Mouse (Mus musculus) forebrain, embryonic 13.5 days (tissue): ENCODE measurements around the gene Nova2. TPM values are rescaled to one million over a fixed set of nuclear protein-coding genes. Genes with fewer than 3 reads are reported as not detected.
A peak's percentile ranks its signal among the peaks of the same experiment; 100 is the strongest.

Experiments
- ATAC-seq: fragments of 200-750 bp; cut with Nextera tagmentation; 2 replicates; pipeline ENCODE4 v1.8.0; 2017
- H3K27ac ChIP-seq: fragments of 300-500 bp; sonication (generic); 2 replicates; pipeline ENCODE4 v1.5.1; 2015; ENCODE audit warnings: inconsistent platforms, mild to moderate bottlenecking, moderate library complexity
- H3K27me3 ChIP-seq: fragments of 300-500 bp; sonication (generic); 2 replicates; pipeline ENCODE4 v1.6.1; 2015; ENCODE audit warnings: mild to moderate bottlenecking, inconsistent platforms
- H3K36me3 ChIP-seq: fragments of 300-500 bp; sonication (generic); 2 replicates; pipeline ENCODE4 v1.6.1; 2015; ENCODE audit warnings: mild to moderate bottlenecking, inconsistent platforms; ENCODE audit not compliant: poor library complexity, severe bottlenecking
- H3K4me1 ChIP-seq: fragments of 300-500 bp; sonication (generic); 2 replicates; pipeline ENCODE4 v1.6.1; 2015; ENCODE audit warnings: inconsistent platforms
- H3K4me2 ChIP-seq: fragments of 300-500 bp; sonication (generic); 2 replicates; pipeline ENCODE4 v1.6.1; 2015; ENCODE audit warnings: inconsistent platforms, mild to moderate bottlenecking, moderate library complexity
- H3K4me3 ChIP-seq: fragments of 300-500 bp; sonication (generic); 2 replicates; pipeline ENCODE4 v1.5.1; 2015; ENCODE audit warnings: mild to moderate bottlenecking, inconsistent platforms
- H3K9ac ChIP-seq: fragments of 300-500 bp; sonication (generic); 2 replicates; pipeline ENCODE4 v1.6.1; 2015; ENCODE audit warnings: mild to moderate bottlenecking, inconsistent platforms
- H3K9me3 ChIP-seq: fragments of 300-500 bp; sonication (generic); replicated peaks from 2 replicates; pipeline ENCODE4 v1.6.1; 2016; ENCODE audit warnings: inconsistent platforms
- WGBS: fragments of 180-500 bp; shearing (Covaris S2); methylation state at CpG from one replicate; pipeline ENCODE4 v1.1.7; 2015; 5-methylcytosine and 5-hydroxymethylcytosine counted together
- polyA plus RNA-seq: library from polyadenylated mRNA; unstranded; fragments of >200 nt; fragmentation: Nextera tagmentation; extraction: Ambion mirVana; gene quantifications from 2 replicates; pipeline ENCODE4 v1.2.1, GENCODE M21; 2015

The Nova2 gene
- polyA plus RNA-seq, 1 experiment from 2014 or later, result 12.3 TPM

DNA sequence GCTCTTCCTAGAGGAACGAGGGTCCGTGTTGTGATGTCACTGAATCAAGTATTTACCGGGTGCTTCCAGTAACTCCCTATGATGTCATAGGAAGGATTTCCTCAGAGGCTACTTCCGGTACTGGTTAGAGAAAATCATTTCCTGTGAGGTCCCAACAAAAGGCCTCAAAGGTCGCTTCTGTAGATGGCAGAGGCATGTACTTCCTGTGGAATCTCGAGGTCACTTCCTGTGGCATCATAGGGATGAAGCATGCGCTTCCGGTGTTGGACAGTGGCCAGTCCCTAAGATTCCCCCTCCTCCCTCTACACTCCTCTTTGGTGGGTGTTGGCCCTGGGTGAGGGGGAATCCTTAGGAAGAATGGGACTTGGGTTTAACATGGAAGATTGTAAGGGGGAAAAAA is 33.8 kb downstream of the Nova2 start:
- no peak for ATAC-seq
- H3K27ac ChIP-seq, result no peak overlapping the region
- H3K36me3 ChIP-seq, result peaks cover 25% of the 10 kb centered on the region; the same call in 1 of the 2 replicates
- peaks cover 10% of the 10 kb centered on the region; the same call in 1 of the 2 replicates for H3K27me3 ChIP-seq
- H3K4me1 ChIP-seq, result peaks cover 56% of the 10 kb centered on the region
- no peak overlapping the region for H3K4me3 ChIP-seq
- H3K9ac ChIP-seq, result no peak overlapping the region
- no peaks in the 10 kb centered on the region for H3K9me3 ChIP-seq
- H3K4me2 ChIP-seq, result no peak overlapping the region
- 70% methylated on average over 8 of the region's 8 CpGs for WGBS

DNA sequence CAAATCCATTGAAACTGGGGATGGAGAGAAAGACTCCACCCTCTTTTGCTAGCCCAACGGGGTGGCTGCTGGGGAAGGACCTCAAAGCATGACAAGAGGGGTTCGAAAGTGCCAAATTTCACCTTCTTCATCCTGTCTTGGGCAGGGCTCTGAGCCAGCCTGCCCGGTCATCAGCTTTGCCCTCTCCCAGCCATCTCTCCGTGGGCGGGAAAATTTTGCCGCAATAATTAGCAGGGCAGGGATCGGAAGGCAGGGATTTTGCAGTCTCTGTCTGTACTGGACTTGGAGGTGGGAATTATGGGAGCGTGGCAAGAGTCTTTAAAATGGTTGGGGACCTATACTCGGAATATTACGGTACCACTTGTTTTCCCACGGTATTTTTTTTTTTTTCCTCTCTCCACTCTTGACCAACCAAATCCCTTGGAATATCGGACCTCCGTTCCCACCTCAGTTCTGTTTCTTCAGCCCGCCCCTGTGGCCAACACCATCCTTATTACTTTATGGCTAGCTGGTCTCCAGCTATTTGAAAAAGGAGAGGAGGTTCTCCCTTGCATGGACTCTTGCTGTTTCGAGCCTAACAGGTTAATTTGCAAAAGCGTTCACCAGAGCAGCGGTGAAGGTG is 36.6 kb downstream of the Nova2 start:
- Histone ChIP-seq H3K9ac (peak overlapping the region; percentile 55), H3K4me2 (peak overlapping the region; percentile 65), H3K36me3 (peaks cover 11% of the 10 kb centered on the region; the same call in 1 of the 2 replicates), H3K27ac (no peak overlapping the region), H3K27me3 (peaks cover 14% of the 10 kb centered on the region; the same call in 1 of the 2 replicates), H3K4me1 (peaks cover 50% of the 10 kb centered on the region), H3K4me3 (peak overlapping the region; percentile 37), H3K9me3 (no peaks in the 10 kb centered on the region)
- no peak for ATAC-seq
- 0% methylated on average over 17 of the region's 17 CpGs for WGBS

DNA sequence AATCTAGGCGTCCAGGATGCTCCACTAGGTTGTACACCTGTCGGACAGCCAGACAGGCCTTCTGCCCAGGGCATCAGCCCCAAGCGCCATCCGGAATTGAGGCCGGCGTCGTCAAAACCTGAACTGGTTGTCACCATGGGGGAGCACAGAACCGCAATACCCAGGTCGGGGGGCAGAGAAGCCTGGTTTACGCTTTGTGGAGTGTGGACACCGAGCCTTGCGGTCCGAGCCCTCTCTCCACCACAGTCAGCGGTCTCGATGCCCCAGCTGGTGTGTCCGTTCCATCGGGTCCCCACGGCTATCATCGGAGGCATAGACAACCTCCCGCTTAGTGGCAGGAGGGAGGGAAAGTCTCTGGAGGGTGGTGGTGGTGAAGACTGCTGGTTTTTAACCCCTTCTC is 37.1 kb downstream of the Nova2 start:
- no peaks in the 10 kb centered on the region for H3K9me3 ChIP-seq
- peak overlapping the region; percentile 37 for H3K4me3 ChIP-seq
- H3K27ac ChIP-seq, result no peak overlapping the region
- H3K4me2 ChIP-seq, result peak overlapping the region; percentile 65
- H3K4me1 ChIP-seq, result peaks cover 49% of the 10 kb centered on the region
- no peak for ATAC-seq
- H3K9ac ChIP-seq, result peak overlapping the region; percentile 55
- peaks cover 14% of the 10 kb centered on the region; the same call in 1 of the 2 replicates for H3K27me3 ChIP-seq
- H3K36me3 ChIP-seq, result peaks cover 6% of the 10 kb centered on the region; the same call in 1 of the 2 replicates
- WGBS, result 2% methylated on average over 20 of the region's 20 CpGs

DNA sequence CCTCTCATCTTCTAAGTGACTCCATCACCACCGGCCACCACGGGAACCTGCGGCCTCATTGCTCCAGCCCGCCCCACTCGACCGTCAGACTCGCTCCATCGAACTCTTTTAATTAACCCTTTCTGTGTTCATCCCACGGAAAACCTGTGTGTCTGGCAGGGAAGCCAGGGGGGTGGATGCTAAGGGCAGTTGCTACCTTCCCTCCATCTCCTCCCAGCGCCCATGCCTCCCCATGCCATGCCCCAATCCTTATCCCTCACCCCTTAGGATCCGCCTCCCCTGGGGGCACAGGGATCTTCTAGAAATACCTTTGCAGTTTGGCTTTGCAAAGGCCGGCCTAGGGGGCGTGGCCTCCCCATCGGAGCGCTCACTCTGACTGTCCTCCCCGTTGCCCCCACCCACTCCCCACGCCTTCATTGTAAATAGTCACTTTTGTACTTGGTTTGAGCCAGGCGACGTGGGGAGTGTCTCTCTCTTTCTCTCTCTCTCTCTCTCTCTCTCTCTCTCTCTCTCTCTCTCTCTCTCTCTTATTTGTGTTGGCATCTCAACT is 37.7 kb downstream of the Nova2 start:
- Histone ChIP-seq H3K4me1 (peaks cover 43% of the 10 kb centered on the region), H3K9ac (0 out of 2 replicates have a peak overlapping the region, but pooled peaks have one; percentile 55), H3K4me2 (peak overlapping the region; percentile 65), H3K4me3 (no peak overlapping the region; the same call in 1 of the 2 replicates), H3K36me3 (peaks cover 5% of the 10 kb centered on the region; the same call in 1 of the 2 replicates), H3K27ac (no peak overlapping the region), H3K27me3 (peaks cover 14% of the 10 kb centered on the region; the same call in 1 of the 2 replicates), H3K9me3 (no peaks in the 10 kb centered on the region)
- 1% methylated on average over 19 of the region's 19 CpGs for WGBS
- no peak for ATAC-seq

DNA sequence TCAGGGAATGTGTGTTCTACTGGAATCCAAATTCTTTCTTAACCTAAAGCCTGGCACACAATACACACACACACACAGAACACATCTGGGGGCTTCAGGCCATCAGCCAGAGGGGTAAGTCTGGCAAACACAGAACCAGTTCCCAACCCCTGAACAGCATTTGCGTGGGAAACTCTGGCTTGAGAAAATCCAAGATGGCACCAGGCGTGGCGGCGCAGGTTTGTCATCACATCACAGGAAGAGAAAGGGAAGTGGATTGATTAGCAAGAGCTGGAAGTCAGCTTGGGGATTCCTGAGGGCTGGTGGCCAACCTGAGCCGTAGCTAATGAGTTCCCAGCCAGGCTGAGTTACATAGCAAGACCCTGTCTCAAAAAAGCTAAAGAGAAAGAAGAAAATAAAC is 39.6 kb downstream of the Nova2 start:
- ATAC-seq, result no peak
- peaks cover 37% of the 10 kb centered on the region for H3K4me1 ChIP-seq
- H3K27me3 ChIP-seq, result peaks cover 14% of the 10 kb centered on the region; the same call in 1 of the 2 replicates
- no peak overlapping the region for H3K4me3 ChIP-seq
- H3K27ac ChIP-seq, result no peak overlapping the region
- H3K4me2 ChIP-seq, result no peak overlapping the region
- 85% methylated on average over 5 of the region's 5 CpGs for WGBS
- H3K36me3 ChIP-seq, result no peaks in the 10 kb centered on the region
- H3K9ac ChIP-seq, result no peak overlapping the region
- H3K9me3 ChIP-seq, result no peaks in the 10 kb centered on the region

DNA sequence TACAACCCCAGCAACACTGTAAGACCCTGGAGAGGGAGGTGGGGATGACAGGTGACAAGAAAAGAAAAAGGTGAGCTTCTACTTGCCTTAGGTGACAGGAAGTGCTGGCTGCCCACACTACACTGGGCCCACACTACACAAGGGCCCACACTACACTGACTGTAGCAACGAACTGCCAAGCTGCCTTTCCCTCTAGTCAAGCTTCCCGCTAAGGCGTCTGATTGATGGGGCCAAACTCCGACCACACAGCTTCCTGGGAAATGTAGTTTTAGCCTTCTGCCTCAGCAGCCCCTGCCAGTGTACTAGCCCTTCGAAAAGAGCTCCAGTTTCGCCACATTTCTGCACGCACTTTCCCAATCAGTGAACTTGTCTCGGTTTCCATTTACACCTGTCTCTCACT is 41.9 kb downstream of the Nova2 start:
- Histone ChIP-seq H3K4me1 (peaks cover 20% of the 10 kb centered on the region), H3K4me3 (no peak overlapping the region), H3K9me3 (0 out of 2 replicates have a peak, but pooled peaks cover 4% of the 10 kb centered on the region), H3K9ac (no peak overlapping the region), H3K27ac (no peak overlapping the region), H3K27me3 (peaks cover 14% of the 10 kb centered on the region; the same call in 1 of the 2 replicates), H3K4me2 (no peak overlapping the region), H3K36me3 (no peaks in the 10 kb centered on the region)
- 13% methylated on average over 8 of the region's 8 CpGs for WGBS
- ATAC-seq, result peak; percentile 44

DNA sequence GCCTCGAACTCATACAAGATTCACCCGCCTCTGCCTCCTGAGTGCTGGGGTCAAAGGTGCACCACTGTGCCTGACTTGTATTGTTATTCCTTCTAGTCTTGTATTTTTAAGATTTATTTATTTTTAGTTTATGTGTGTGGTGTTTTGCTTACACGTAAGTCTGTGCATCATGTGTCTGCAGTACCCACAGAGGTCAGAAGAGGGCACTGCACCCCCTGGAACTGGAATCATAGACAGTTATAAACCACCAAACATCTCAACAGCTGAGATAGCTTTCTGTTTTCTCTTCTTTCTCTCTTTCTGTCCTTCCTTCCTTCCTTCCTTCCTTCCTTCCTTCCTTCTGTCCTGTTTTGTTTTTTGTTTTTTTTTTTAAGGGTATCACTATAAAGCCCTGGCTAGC is 45.3 kb downstream of the Nova2 start:
- WGBS, result 83% methylated on average over 3 of the region's 3 CpGs
- H3K4me2 ChIP-seq, result no peak overlapping the region
- ATAC-seq, result no peak

DNA sequence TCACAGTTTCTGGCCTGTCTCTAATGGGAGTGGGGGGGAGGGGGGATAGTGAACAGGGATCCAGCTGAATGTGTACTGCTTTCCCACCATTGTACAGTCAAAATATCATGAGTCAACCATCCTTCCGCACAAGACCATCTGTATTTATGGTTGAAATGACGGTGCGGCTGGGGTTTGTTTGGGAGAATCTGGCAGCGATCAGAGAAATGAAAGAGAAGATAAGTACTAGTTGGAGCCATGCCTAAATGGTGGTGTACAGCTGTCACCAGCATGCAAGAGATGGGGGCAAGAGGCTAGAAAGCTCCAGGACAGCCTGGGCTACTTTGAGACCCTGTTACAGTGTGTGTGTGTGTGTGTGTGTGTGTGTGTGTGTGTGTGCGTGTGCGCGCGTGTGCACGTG is 52.7 kb downstream of the Nova2 start:
- Histone ChIP-seq H3K4me2 (no peak overlapping the region), H3K4me3 (no peak overlapping the region), H3K27me3 (no peaks in the 10 kb centered on the region), H3K27ac (no peak overlapping the region), H3K36me3 (no peaks in the 10 kb centered on the region), H3K4me1 (no peaks in the 10 kb centered on the region), H3K9ac (no peak overlapping the region), H3K9me3 (no peaks in the 10 kb centered on the region)
- 80% methylated on average over 9 of the region's 9 CpGs for WGBS
- peak; percentile 44; the same call in 1 of the 2 replicates for ATAC-seq

More for the DNA sequence above, 45.3 kb downstream of the Nova2 start:
- Histone ChIP-seq H3K36me3 (no peaks in the 10 kb centered on the region), H3K27ac (no peak overlapping the region), H3K27me3 (no peaks in the 10 kb centered on the region), H3K4me3 (no peak overlapping the region), H3K9me3 (0 out of 2 replicates have a peak, but pooled peaks cover 4% of the 10 kb centered on the region), H3K4me1 (0 out of 2 replicates have a peak, but pooled peaks cover 4% of the 10 kb centered on the region), H3K9ac (no peak overlapping the region)

DNA sequence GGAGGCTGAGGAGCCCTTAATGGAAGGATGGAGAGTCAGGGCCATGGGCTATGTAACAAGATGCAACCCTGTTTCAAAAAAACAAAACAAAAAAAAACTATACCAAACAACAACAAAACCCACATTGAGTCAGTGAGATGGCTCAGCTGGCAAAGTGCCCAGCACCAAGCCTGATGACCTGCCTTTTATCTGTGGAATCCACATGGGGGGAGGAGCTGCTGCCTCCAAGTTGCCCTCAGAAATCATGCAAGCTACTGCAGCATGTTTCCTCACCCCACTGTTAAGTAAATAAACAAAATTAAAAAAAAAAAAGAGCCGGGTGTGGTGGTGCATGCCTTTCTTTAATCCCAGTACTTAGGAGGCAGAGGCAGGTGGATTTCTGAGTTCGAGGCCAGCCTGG is 60.8 kb downstream of the Nova2 start:
- Histone ChIP-seq H3K4me1 (peaks cover 6% of the 10 kb centered on the region), H3K4me2 (no peak overlapping the region), H3K27ac (no peak overlapping the region), H3K27me3 (no peaks in the 10 kb centered on the region), H3K9ac (no peak overlapping the region), H3K9me3 (no peaks in the 10 kb centered on the region), H3K36me3 (no peaks in the 10 kb centered on the region), H3K4me3 (no peak overlapping the region)
- WGBS, result 77% methylated on average over 2 of the region's 2 CpGs
- no peak for ATAC-seq

DNA sequence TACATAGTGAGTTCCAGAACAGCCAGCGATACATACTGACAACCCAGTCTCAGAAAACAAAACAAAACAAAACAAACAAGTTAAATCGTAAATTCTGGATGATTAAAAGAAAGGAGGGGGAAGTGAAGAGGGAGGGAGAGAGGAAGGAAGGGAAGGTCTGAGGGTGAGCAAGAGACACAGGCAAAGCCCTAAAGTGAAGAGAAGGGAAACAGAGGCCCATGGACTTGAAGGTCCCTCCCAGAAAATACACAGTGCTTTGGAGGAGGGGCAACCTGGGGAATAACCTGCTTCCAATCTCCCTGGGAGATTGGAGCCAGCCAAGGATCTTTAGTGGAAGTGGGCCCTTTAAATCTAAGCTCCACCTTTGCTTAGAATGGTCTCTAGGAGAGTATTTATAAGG is 61.4 kb downstream of the Nova2 start, which contains the start of gene Nanos2:
Gene Nanos2, plus strand, starts transcription at position 301 of the 400 bp plus-strand sequence.
- Histone ChIP-seq H3K27me3 (peaks cover 5% of the 10 kb centered on the region), H3K9ac (0 out of 2 replicates have a peak within 1 kb of the TSS, but pooled peaks have one; percentile 3), H3K4me2 (no peak within 1 kb of the TSS), H3K4me1 (peaks cover 8% of the 10 kb centered on the region), H3K9me3 (no peaks in the 10 kb centered on the region), H3K36me3 (no peaks in the 10 kb centered on the region), H3K27ac (no peak within 1 kb of the TSS), H3K4me3 (no peak within 1 kb of the TSS)
- WGBS, result 70% methylated on average over 2 of the region's 2 CpGs
- ATAC-seq, result no peak

DNA sequence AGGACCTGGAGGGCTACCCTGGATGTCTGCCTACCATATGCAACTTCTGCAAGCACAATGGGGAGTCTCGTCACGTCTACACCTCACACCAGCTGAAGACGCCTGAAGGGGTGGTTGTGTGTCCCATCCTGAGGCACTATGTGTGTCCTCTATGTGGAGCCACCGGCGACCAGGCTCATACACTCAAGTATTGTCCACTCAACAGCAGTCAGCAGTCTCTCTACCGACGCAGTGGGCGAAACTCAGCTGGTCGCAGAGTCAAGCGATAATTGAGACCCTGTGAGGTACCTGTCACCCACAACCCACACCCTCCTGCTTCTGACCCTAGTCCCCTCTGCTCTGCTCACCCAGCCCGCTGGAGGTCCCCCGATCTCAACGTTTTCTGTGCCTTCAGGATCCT is 62.1 kb downstream of the Nova2 start:
- Histone ChIP-seq H3K27me3 (peaks cover 11% of the 10 kb centered on the region), H3K4me2 (no peak overlapping the region), H3K9ac (0 out of 2 replicates have a peak overlapping the region, but pooled peaks have one; percentile 3), H3K9me3 (no peaks in the 10 kb centered on the region), H3K4me1 (peaks cover 14% of the 10 kb centered on the region), H3K27ac (no peak overlapping the region), H3K4me3 (no peak overlapping the region), H3K36me3 (no peaks in the 10 kb centered on the region)
- 81% methylated on average over 13 of the region's 13 CpGs for WGBS
- ATAC-seq, result no peak

DNA sequence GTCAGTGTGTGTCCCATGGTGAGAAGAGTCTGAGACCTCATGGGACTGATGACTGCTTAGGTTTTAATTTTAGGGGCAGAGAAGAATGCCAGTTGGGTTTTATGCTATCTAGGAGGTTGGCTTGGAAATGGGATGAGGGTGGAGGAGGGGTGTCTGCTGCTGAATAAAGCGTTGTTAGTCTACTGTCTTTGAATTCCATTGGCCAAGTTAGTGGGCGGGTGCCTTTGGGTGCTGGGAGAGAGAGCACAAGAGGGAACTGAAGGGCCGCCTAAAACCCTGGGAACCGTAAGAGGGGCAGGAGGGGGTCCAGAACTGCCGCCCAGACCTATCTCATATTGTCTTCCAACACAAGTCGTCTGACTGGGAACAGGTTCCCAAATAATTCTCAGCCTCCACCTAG is 63.1 kb downstream of the Nova2 start:
- H3K9me3 ChIP-seq, result no peaks in the 10 kb centered on the region
- no peak overlapping the region for H3K9ac ChIP-seq
- no peak for ATAC-seq
- no peak overlapping the region for H3K4me2 ChIP-seq
- H3K4me1 ChIP-seq, result peaks cover 16% of the 10 kb centered on the region
- H3K36me3 ChIP-seq, result no peaks in the 10 kb centered on the region
- peaks cover 22% of the 10 kb centered on the region for H3K27me3 ChIP-seq
- H3K27ac ChIP-seq, result no peak overlapping the region
- H3K4me3 ChIP-seq, result no peak overlapping the region
- 75% methylated on average over 6 of the region's 6 CpGs for WGBS
